Mouse (Mus musculus): ENCODE measurements around the gene E130116L18Rik. TPM values are rescaled to one million over a fixed set of nuclear protein-coding genes. Genes with fewer than 3 reads are reported as not detected.

E130116L18Rik gene
- polyA plus RNA-seq, 2 experiments, result not detected

GRCm38 (mm10) chr5:25211872-25212271 lies 11.1 kb downstream of the E130116L18Rik start:
- Histone ChIP-seq H3K4me1 (ENCODE audit: control insufficient read depth, insufficient read depth, low read length) (no peaks in the 10 kb centered on the region), H3K9me3 (ENCODE audit: control insufficient read depth, low read length) (no peaks in the 10 kb centered on the region), H3K27me3 (ENCODE audit: control insufficient read depth, insufficient read depth, low read length) (no peaks in the 10 kb centered on the region), H3K27ac (replicated peaks; ENCODE audit: low read depth, low read length) (no peak overlapping the region), H3K4me3 (replicated peaks; ENCODE audit: low read length) (no peak overlapping the region), H3K36me3 (ENCODE audit: control insufficient read depth, insufficient read depth, low read length) (no peaks in the 10 kb centered on the region), H3K9ac (ENCODE audit: low read depth, low read length, severe bottlenecking) (no peak overlapping the region), H3K4me2 (replicated peaks; ENCODE audit: low read depth, low read length, severe bottlenecking) (no peak overlapping the region)
- WGBS, result 71% methylated on average over 1 of the region's 1 CpGs
- no peak for TF ChIP-seq POLR2A (IDR thresholded peaks at IDR 0.05; ENCODE audit: borderline replicate concordance, extremely low read depth, insufficient read depth, insufficient read length)
- DNase-seq (ENCODE audit: low spot score), result no peak
- no peak for ATAC-seq (ENCODE audit: low FRiP score, low read depth)

- no peak for DNase-seq (ENCODE audit: low spot score)
- Histone ChIP-seq H3K4me2 (replicated peaks; ENCODE audit: low read depth, low read length, severe bottlenecking) (no peak overlapping the region), H3K27me3 (ENCODE audit: control insufficient read depth, insufficient read depth, low read length) (no peaks in the 10 kb centered on the region), H3K27ac (replicated peaks; ENCODE audit: low read depth, low read length) (no peak overlapping the region), H3K9me3 (ENCODE audit: control insufficient read depth, low read length) (no peaks in the 10 kb centered on the region), H3K9ac (ENCODE audit: low read depth, low read length, severe bottlenecking) (no peak overlapping the region), H3K36me3 (ENCODE audit: control insufficient read depth, insufficient read depth, low read length) (no peaks in the 10 kb centered on the region), H3K4me3 (replicated peaks; ENCODE audit: low read length) (no peak overlapping the region), H3K4me1 (ENCODE audit: control insufficient read depth, insufficient read depth, low read length) (no peaks in the 10 kb centered on the region)
- no peak for ATAC-seq (ENCODE audit: low FRiP score, low read depth)
- WGBS, result 91% methylated on average over 2 of the region's 2 CpGs
- no peak for TF ChIP-seq POLR2A (IDR thresholded peaks at IDR 0.05; ENCODE audit: borderline replicate concordance, extremely low read depth, insufficient read depth, insufficient read length)
Measured at GRCm38 (mm10) chr5:25190521-25190920, 32.4 kb downstream of the E130116L18Rik start.

- Histone ChIP-seq H3K4me2 (replicated peaks; ENCODE audit: low read depth, low read length, severe bottlenecking) (no peak overlapping the region), H3K9me3 (ENCODE audit: control insufficient read depth, low read length) (no peaks in the 10 kb centered on the region), H3K27me3 (ENCODE audit: control insufficient read depth, insufficient read depth, low read length) (no peaks in the 10 kb centered on the region), H3K4me1 (ENCODE audit: control insufficient read depth, insufficient read depth, low read length) (no peaks in the 10 kb centered on the region), H3K9ac (ENCODE audit: low read depth, low read length, severe bottlenecking) (no peak overlapping the region), H3K36me3 (ENCODE audit: control insufficient read depth, insufficient read depth, low read length) (no peaks in the 10 kb centered on the region), H3K4me3 (replicated peaks; ENCODE audit: low read length) (no peak overlapping the region), H3K27ac (replicated peaks; ENCODE audit: low read depth, low read length) (no peak overlapping the region)
- no peak for TF ChIP-seq POLR2A (IDR thresholded peaks at IDR 0.05; ENCODE audit: borderline replicate concordance, extremely low read depth, insufficient read depth, insufficient read length)
- ATAC-seq (ENCODE audit: low FRiP score, low read depth) (no peak), DNase-seq (ENCODE audit: low spot score) (no peak)
- 44% methylated on average over 1 of the region's 1 CpGs for WGBS
Measured at GRCm38 (mm10) chr5:25188802-25189201, 34.2 kb downstream of the E130116L18Rik start.

- no peak overlapping the region for H3K9ac ChIP-seq (ENCODE audit: low read depth, low read length, severe bottlenecking)
Measured at GRCm38 (mm10) chr5:25187727-25188126, 35.2 kb downstream of the E130116L18Rik start.

GRCm38 (mm10) chr5:25184594-25184993 lies 38.4 kb downstream of the E130116L18Rik start:
- no peak overlapping the region for H3K4me3 ChIP-seq (replicated peaks; ENCODE audit: low read length)
- ATAC-seq (ENCODE audit: low FRiP score, low read depth) (no peak), DNase-seq (ENCODE audit: low spot score) (no peak)
- H3K9ac ChIP-seq (ENCODE audit: low read depth, low read length, severe bottlenecking), result no peak overlapping the region
- WGBS, result 68% methylated on average over 2 of the region's 2 CpGs
- H3K27me3 ChIP-seq (ENCODE audit: control insufficient read depth, insufficient read depth, low read length), result no peaks in the 10 kb centered on the region
- H3K36me3 ChIP-seq (ENCODE audit: control insufficient read depth, insufficient read depth, low read length), result no peaks in the 10 kb centered on the region
- H3K4me2 ChIP-seq (replicated peaks; ENCODE audit: low read depth, low read length, severe bottlenecking), result no peak overlapping the region
- no peak for TF ChIP-seq POLR2A (IDR thresholded peaks at IDR 0.05; ENCODE audit: borderline replicate concordance, extremely low read depth, insufficient read depth, insufficient read length)
- no peak overlapping the region for H3K27ac ChIP-seq (replicated peaks; ENCODE audit: low read depth, low read length)
- H3K4me1 ChIP-seq (ENCODE audit: control insufficient read depth, insufficient read depth, low read length), result no peaks in the 10 kb centered on the region
- H3K9me3 ChIP-seq (ENCODE audit: control insufficient read depth, low read length), result no peaks in the 10 kb centered on the region

More at GRCm38 (mm10) chr5:25187727-25188126, 35.2 kb downstream of the E130116L18Rik start:
- no peak for DNase-seq (ENCODE audit: low spot score)
- H3K9me3 ChIP-seq (ENCODE audit: control insufficient read depth, low read length), result no peaks in the 10 kb centered on the region
- H3K27me3 ChIP-seq (ENCODE audit: control insufficient read depth, insufficient read depth, low read length), result no peaks in the 10 kb centered on the region
- no peak for ATAC-seq (ENCODE audit: low FRiP score, low read depth)
- no peak for TF ChIP-seq POLR2A (IDR thresholded peaks at IDR 0.05; ENCODE audit: borderline replicate concordance, extremely low read depth, insufficient read depth, insufficient read length)
- no peak overlapping the region for H3K4me3 ChIP-seq (replicated peaks; ENCODE audit: low read length)
- no peak overlapping the region for H3K4me2 ChIP-seq (replicated peaks; ENCODE audit: low read depth, low read length, severe bottlenecking)
- no peak overlapping the region for H3K27ac ChIP-seq (replicated peaks; ENCODE audit: low read depth, low read length)
- H3K36me3 ChIP-seq (ENCODE audit: control insufficient read depth, insufficient read depth, low read length), result no peaks in the 10 kb centered on the region
- no peaks in the 10 kb centered on the region for H3K4me1 ChIP-seq (ENCODE audit: control insufficient read depth, insufficient read depth, low read length)

GRCm38 (mm10) chr5:25183595-25183994 lies 39.4 kb downstream of the E130116L18Rik start:
- 77% methylated on average over 4 of the region's 4 CpGs for WGBS
- no peak for TF ChIP-seq POLR2A (IDR thresholded peaks at IDR 0.05; ENCODE audit: borderline replicate concordance, extremely low read depth, insufficient read depth, insufficient read length)

More at GRCm38 (mm10) chr5:25183595-25183994, 39.4 kb downstream of the E130116L18Rik start:
- Histone ChIP-seq H3K27me3 (ENCODE audit: control insufficient read depth, insufficient read depth, low read length) (no peaks in the 10 kb centered on the region), H3K4me3 (replicated peaks; ENCODE audit: low read length) (no peak overlapping the region), H3K4me1 (ENCODE audit: control insufficient read depth, insufficient read depth, low read length) (no peaks in the 10 kb centered on the region), H3K36me3 (ENCODE audit: control insufficient read depth, insufficient read depth, low read length) (no peaks in the 10 kb centered on the region), H3K9me3 (ENCODE audit: control insufficient read depth, low read length) (no peaks in the 10 kb centered on the region), H3K27ac (replicated peaks; ENCODE audit: low read depth, low read length) (no peak overlapping the region), H3K9ac (ENCODE audit: low read depth, low read length, severe bottlenecking) (no peak overlapping the region), H3K4me2 (replicated peaks; ENCODE audit: low read depth, low read length, severe bottlenecking) (no peak overlapping the region)
- DNase-seq (ENCODE audit: low spot score) (peak; percentile 9), ATAC-seq (ENCODE audit: low FRiP score, low read depth) (no peak)
